Mouse (Mus musculus) kidney, postnatal 0 days (tissue): ENCODE measurements around the gene Erbb2. TPM values are rescaled to one million over a fixed set of nuclear protein-coding genes. Genes with fewer than 3 reads are reported as not detected.

ENCODE experiments used
- ATAC-seq: fragments of 200-750 bp; cut with Nextera tagmentation; replicated peaks from 2 replicates; pipeline ENCODE4 v1.8.0; 2017; ENCODE audit warnings: low read depth, moderate number of reproducible peaks, moderate TSS enrichment, moderate library complexity; ENCODE audit not compliant: low FRiP score
- DNase-seq: peaks from one replicate; pipeline ENCODE4 v3.0.0-alpha.2; 2016; ENCODE audit warnings: low spot score
- H3K27ac ChIP-seq: fragments of 300-500 bp; sonication (generic); 2 replicates; pipeline ENCODE4 v1.5.1; 2014; ENCODE audit warnings: mild to moderate bottlenecking
- H3K27me3 ChIP-seq: fragments of 300-500 bp; sonication (generic); 2 replicates; pipeline ENCODE4 v1.6.1; 2014; ENCODE audit warnings: low read length, mixed read lengths; ENCODE audit not compliant: insufficient read depth
- H3K36me3 ChIP-seq: fragments of 300-500 bp; sonication (generic); 2 replicates; pipeline ENCODE4 v1.6.1; 2014; ENCODE audit warnings: low read length, mixed read lengths; ENCODE audit not compliant: insufficient read depth
- H3K4me1 ChIP-seq: fragments of 300-500 bp; sonication (generic); replicated peaks from 2 replicates; pipeline ENCODE4 v1.6.1; 2014; ENCODE audit warnings: antibody characterized with exemption, low read length, mixed read lengths; ENCODE audit not compliant: insufficient read depth
- H3K4me2 ChIP-seq: fragments of 300-500 bp; sonication (generic); 2 replicates; pipeline ENCODE4 v1.6.1; 2014; ENCODE audit warnings: mild to moderate bottlenecking, low read length, moderate library complexity, mixed read lengths
- H3K4me3 ChIP-seq: fragments of 300-500 bp; sonication (generic); replicated peaks from 2 replicates; pipeline ENCODE4 v1.5.1; 2014; ENCODE audit warnings: low read depth, low read length
- H3K9ac ChIP-seq: fragments of 300-500 bp; sonication (generic); 2 replicates; pipeline ENCODE4 v1.6.1; 2014; ENCODE audit warnings: low read depth, low read length
- H3K9me3 ChIP-seq: fragments of 300-500 bp; sonication (generic); replicated peaks from 2 replicates; pipeline ENCODE4 v1.6.1; 2016; ENCODE audit warnings: low read length, inconsistent platforms, mixed read lengths
- CTCF ChIP-seq: IDR thresholded peaks from 2 replicates; pipeline ENCODE4 v1.5.1; 2016; ENCODE audit warnings: antibody characterized with exemption, low read depth, mild to moderate bottlenecking, moderate library complexity
- WGBS: fragments of 180-500 bp; shearing (Covaris S2); extraction: QIAGEN DNeasy Blood & Tissue Kit; methylation state at CpG from one replicate; pipeline ENCODE4 v1.1.7; 2014; 5-methylcytosine and 5-hydroxymethylcytosine counted together
- polyA plus RNA-seq: library from polyadenylated mRNA; unstranded; fragments of >200 nt; fragmentation: Nextera tagmentation; extraction: Ambion mirVana; gene quantifications from 2 replicates; pipeline ENCODE4 v1.2.1, GENCODE M21; 2015

Erbb2 gene
- polyA plus RNA-seq, 1 experiment from 2014 or later = 36.1 TPM

GRCm38 (mm10) chr11:98388282-98388681 is 24.0 kb upstream of the Erbb2 start:
- DNase-seq (no peak), ATAC-seq (no peak)
- no peak for TF ChIP-seq CTCF
- H3K4me3 ChIP-seq = no peak overlapping the region
- peaks cover 17% of the 10 kb centered on the region; the same call in 1 of the 2 replicates for H3K4me1 ChIP-seq
- H3K27ac ChIP-seq = no peak overlapping the region
- no peak overlapping the region for H3K4me2 ChIP-seq
- no peaks in the 10 kb centered on the region for H3K36me3 ChIP-seq
- no peak overlapping the region for H3K9ac ChIP-seq
- H3K27me3 ChIP-seq = peaks cover 14% of the 10 kb centered on the region
- H3K9me3 ChIP-seq = no peaks in the 10 kb centered on the region
- WGBS = 46% methylated on average over 10 of the region's 10 CpGs

GRCm38 (mm10) chr11:98389221-98389780 is 23.0 kb upstream of the Erbb2 start:
- no peak for ATAC-seq
- Histone ChIP-seq H3K36me3 (no peaks in the 10 kb centered on the region), H3K4me2 (no peak overlapping the region), H3K27ac (no peak overlapping the region), H3K9me3 (no peaks in the 10 kb centered on the region), H3K27me3 (peaks cover 14% of the 10 kb centered on the region), H3K4me1 (peaks cover 27% of the 10 kb centered on the region), H3K4me3 (no peak overlapping the region), H3K9ac (0 out of 2 replicates have a peak overlapping the region, but pooled peaks have one; percentile 27)
- DNase-seq = peak; percentile 81
- peak; percentile 77 for TF ChIP-seq CTCF
- 26% methylated on average over 9 of the region's 9 CpGs for WGBS

GRCm38 (mm10) chr11:98390141-98390540 is 22.1 kb upstream of the Erbb2 start:
- H3K27me3 ChIP-seq = peaks cover 14% of the 10 kb centered on the region
- ATAC-seq (no peak), DNase-seq (no peak)
- H3K27ac ChIP-seq = no peak overlapping the region
- no peaks in the 10 kb centered on the region for H3K36me3 ChIP-seq
- H3K9me3 ChIP-seq = no peaks in the 10 kb centered on the region
- H3K4me2 ChIP-seq = no peak overlapping the region
- no peak for TF ChIP-seq CTCF
- H3K4me1 ChIP-seq = peaks cover 36% of the 10 kb centered on the region
- no peak overlapping the region for H3K4me3 ChIP-seq
- H3K9ac ChIP-seq = no peak overlapping the region
- 68% methylated on average over 12 of the region's 12 CpGs for WGBS

GRCm38 (mm10) chr11:98392034-98392433 is 20.2 kb upstream of the Erbb2 start:
- WGBS = 4% methylated on average over 8 of the region's 8 CpGs
- no peaks in the 10 kb centered on the region for H3K9me3 ChIP-seq
- ATAC-seq (no peak), DNase-seq (peak; percentile 44)
- no peak overlapping the region for H3K4me2 ChIP-seq
- peaks cover 10% of the 10 kb centered on the region for H3K27me3 ChIP-seq
- no peak for TF ChIP-seq CTCF
- H3K4me1 ChIP-seq = peaks cover 36% of the 10 kb centered on the region
- no peaks in the 10 kb centered on the region for H3K36me3 ChIP-seq
- no peak overlapping the region for H3K9ac ChIP-seq
- peak overlapping the region; percentile 47 for H3K27ac ChIP-seq
- no peak overlapping the region for H3K4me3 ChIP-seq

- no peaks in the 10 kb centered on the region for H3K36me3 ChIP-seq
- peaks cover 36% of the 10 kb centered on the region for H3K4me1 ChIP-seq
- no peak overlapping the region for H3K4me2 ChIP-seq
- 0 out of 2 replicates have a peak overlapping the region, but pooled peaks have one; percentile 1 for H3K9ac ChIP-seq
- no peak overlapping the region for H3K4me3 ChIP-seq
- WGBS = 57% methylated on average over 4 of the region's 4 CpGs
- no peaks in the 10 kb centered on the region for H3K9me3 ChIP-seq
- TF ChIP-seq CTCF = no peak
- DNase-seq (no peak), ATAC-seq (no peak)
- peaks cover 4% of the 10 kb centered on the region for H3K27me3 ChIP-seq
- peak overlapping the region; percentile 47 for H3K27ac ChIP-seq
Measured at GRCm38 (mm10) chr11:98392645-98393044, 19.6 kb upstream of the Erbb2 start.

GRCm38 (mm10) chr11:98393317-98393716 is 19.0 kb upstream of the Erbb2 start:
- Histone ChIP-seq H3K4me1 (peaks cover 35% of the 10 kb centered on the region), H3K27ac (peak overlapping the region; percentile 57), H3K4me2 (no peak overlapping the region), H3K4me3 (no peak overlapping the region), H3K9me3 (no peaks in the 10 kb centered on the region), H3K36me3 (no peaks in the 10 kb centered on the region), H3K9ac (no peak overlapping the region), H3K27me3 (no peaks in the 10 kb centered on the region)
- DNase-seq (no peak), ATAC-seq (0 out of 2 replicates have a peak, but pooled peaks have one; percentile 11)
- TF ChIP-seq CTCF = no peak
- WGBS = 60% methylated on average over 6 of the region's 6 CpGs
